Mouse (Mus musculus) thymus, adult 2 months (tissue): ENCODE results near the gene Ccdc8.

Source experiments
- CTCF ChIP-seq: fragments of 200-500 bp; IDR thresholded peaks from 2 replicates; pipeline ENCODE4 v1.5.1; 2012; ENCODE audit warnings: mild to moderate bottlenecking, control low read depth, low read length, moderate library complexity, borderline replicate concordance; ENCODE audit not compliant: control insufficient read depth, poor library complexity, insufficient read depth; ENCODE audit errors: extremely low read depth
- POLR2A ChIP-seq: fragments of 200-500 bp; IDR thresholded peaks from 2 replicates; pipeline ENCODE4 v1.6.1; 2012; ENCODE audit warnings: mild to moderate bottlenecking, low read length, control low read depth, moderate library complexity; ENCODE audit not compliant: control insufficient read depth, poor library complexity, insufficient read depth; ENCODE audit errors: extremely low read depth

DNA sequence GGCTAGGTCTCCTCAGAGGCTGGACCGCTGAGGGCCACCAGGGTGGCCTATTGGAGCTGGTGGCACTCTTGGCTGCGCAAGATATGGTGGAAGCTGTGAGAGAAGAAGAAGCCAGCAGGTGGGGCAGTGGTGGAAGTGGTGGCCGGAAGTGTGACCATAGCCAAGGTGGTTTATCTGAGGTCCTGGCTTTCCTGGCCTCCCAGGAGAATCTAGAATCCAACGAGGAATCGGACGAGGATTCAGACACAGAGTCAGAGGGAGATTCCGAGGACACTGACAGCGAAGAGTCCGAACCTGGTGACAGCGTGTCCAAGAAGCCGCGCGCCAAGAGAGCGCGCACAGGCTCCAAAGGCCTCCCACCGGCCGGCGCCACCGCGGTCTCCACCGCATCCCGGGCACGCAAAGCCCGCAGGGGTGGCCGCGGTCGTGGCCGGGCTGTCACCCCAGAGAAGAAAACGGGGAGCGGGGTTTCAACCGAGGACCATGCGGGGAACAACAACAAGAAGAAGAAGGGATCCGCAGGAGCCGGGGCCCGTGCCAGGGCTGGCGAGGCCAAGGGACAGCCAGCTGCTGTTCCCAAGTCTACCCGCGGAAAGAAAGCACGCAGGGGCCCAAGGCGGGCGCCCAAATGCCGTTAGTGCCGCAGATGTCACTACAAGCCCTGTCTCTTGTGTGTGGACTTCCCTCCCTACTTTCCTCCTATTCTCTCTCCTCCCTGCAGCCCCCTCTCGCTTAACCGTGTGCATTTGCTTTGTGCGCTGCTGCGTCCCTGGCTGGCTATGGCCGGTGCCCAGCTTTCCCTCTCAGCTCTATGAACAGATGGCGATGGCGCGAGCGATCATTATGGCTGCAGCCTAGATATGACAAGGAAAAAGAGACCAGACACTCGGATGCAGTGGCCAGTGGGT, 45.8 kb upstream of the Ccdc8 start:
- no peak for TF ChIP-seq CTCF
- TF ChIP-seq POLR2A: no peak
